Mouse (Mus musculus) forebrain, embryonic 16.5 days (tissue): Measurements from ENCODE around the gene Fkbp4. TPM values are rescaled to one million over a fixed set of nuclear protein-coding genes. Genes with fewer than 3 reads are reported as not detected.

Source experiments
- ATAC-seq: fragments of 200-750 bp; cut with Nextera tagmentation; 2 replicates; pipeline ENCODE4 v1.8.0; 2017; ENCODE audit warnings: mild to moderate bottlenecking, moderate library complexity
- H3K27ac ChIP-seq: fragments of 300-500 bp; sonication (generic); 2 replicates; pipeline ENCODE4 v1.5.1; 2014; ENCODE audit warnings: low read length, control low read depth
- H3K27me3 ChIP-seq: fragments of 300-500 bp; sonication (generic); replicated peaks from 2 replicates; pipeline ENCODE4 v1.6.1; 2014; ENCODE audit warnings: low read length; ENCODE audit not compliant: control insufficient read depth, insufficient read depth
- H3K36me3 ChIP-seq: fragments of 300-500 bp; sonication (generic); 2 replicates; pipeline ENCODE4 v1.6.1; 2014; ENCODE audit not compliant: control insufficient read depth, insufficient read depth
- H3K4me1 ChIP-seq: fragments of 300-500 bp; sonication (generic); replicated peaks from 2 replicates; pipeline ENCODE4 v1.6.1; 2014; ENCODE audit warnings: low read length; ENCODE audit not compliant: control insufficient read depth, insufficient read depth
- H3K4me2 ChIP-seq: fragments of 300-500 bp; sonication (generic); 2 replicates; pipeline ENCODE4 v1.6.1; 2014; ENCODE audit warnings: mild to moderate bottlenecking, low read length, control low read depth
- H3K4me3 ChIP-seq: fragments of 300-500 bp; sonication (generic); replicated peaks from 2 replicates; pipeline ENCODE4 v1.5.1; 2014; ENCODE audit warnings: mild to moderate bottlenecking, low read length, control low read depth
- H3K9ac ChIP-seq: fragments of 300-500 bp; sonication (generic); replicated peaks from 2 replicates; pipeline ENCODE4 v1.6.1; 2014; ENCODE audit warnings: low read depth, low read length, control low read depth
- H3K9me3 ChIP-seq: fragments of 300-500 bp; sonication (generic); 2 replicates; pipeline ENCODE4 v1.6.1; 2016; ENCODE audit warnings: low read length; ENCODE audit not compliant: control insufficient read depth
- WGBS: fragments of 180-500 bp; shearing (Covaris S2); extraction: QIAGEN DNeasy Blood & Tissue Kit; methylation state at CpG from one replicate; pipeline ENCODE4 v1.1.7; 2014; 5-methylcytosine and 5-hydroxymethylcytosine counted together
- polyA plus RNA-seq: library from polyadenylated mRNA; unstranded; fragments of >200 nt; fragmentation: Nextera tagmentation; extraction: Ambion mirVana; gene quantifications from 2 replicates; pipeline ENCODE4 v1.2.1, GENCODE M21; 2015

The Fkbp4 gene
- polyA plus RNA-seq, 1 experiment from 2014 or later: 428 TPM

- Histone ChIP-seq H3K9me3 (no peaks in the 10 kb centered on the region), H3K4me3 (peak overlapping the region; percentile 90), H3K27me3 (no peaks in the 10 kb centered on the region), H3K36me3 (peaks cover 18% of the 10 kb centered on the region), H3K9ac (peak overlapping the region; percentile 40), H3K4me2 (peak overlapping the region; percentile 66), H3K27ac (no peak overlapping the region), H3K4me1 (peaks cover 16% of the 10 kb centered on the region)
- ATAC-seq: peak; percentile 45; the same call in 1 of the 2 replicates
- WGBS: 30% methylated on average over 18 of the region's 18 CpGs
Measured at GRCm38 (mm10) chr6:128438871-128439341, 429 bp upstream of the Fkbp4 start.

GRCm38 (mm10) chr6:128437731-128438316, 653 bp downstream of the Fkbp4 start:
- Histone ChIP-seq H3K27ac (peak overlapping the region; percentile 90), H3K9me3 (no peaks in the 10 kb centered on the region), H3K4me2 (peak overlapping the region; percentile 66), H3K9ac (peak overlapping the region; percentile 94), H3K27me3 (no peaks in the 10 kb centered on the region), H3K36me3 (peaks cover 26% of the 10 kb centered on the region), H3K4me1 (peaks cover 16% of the 10 kb centered on the region), H3K4me3 (peak overlapping the region; percentile 90)
- under 1% methylated on average over 42 of the region's 52 CpGs for WGBS
- peak; percentile 76 for ATAC-seq

- peaks cover 19% of the 10 kb centered on the region for H3K4me1 ChIP-seq
- no peaks in the 10 kb centered on the region for H3K9me3 ChIP-seq
- no peaks in the 10 kb centered on the region for H3K27me3 ChIP-seq
- peak overlapping the region; percentile 66 for H3K4me2 ChIP-seq
- peak overlapping the region; percentile 90 for H3K4me3 ChIP-seq
- peaks cover 31% of the 10 kb centered on the region for H3K36me3 ChIP-seq
- peak overlapping the region; percentile 94 for H3K9ac ChIP-seq
- 3% methylated on average over 10 of the region's 10 CpGs for WGBS
- peak overlapping the region; percentile 90 for H3K27ac ChIP-seq
- no peak for ATAC-seq
Measured at GRCm38 (mm10) chr6:128437288-128437687, 1.2 kb downstream of the Fkbp4 start.

GRCm38 (mm10) chr6:128436356-128437005, 2.0 kb downstream of the Fkbp4 start:
- Histone ChIP-seq H3K9ac (no peak overlapping the region; the same call in 1 of the 2 replicates), H3K27me3 (no peaks in the 10 kb centered on the region), H3K4me3 (peak overlapping the region; percentile 90), H3K9me3 (no peaks in the 10 kb centered on the region), H3K27ac (no peak overlapping the region), H3K4me2 (peak overlapping the region; percentile 66), H3K4me1 (peaks cover 19% of the 10 kb centered on the region), H3K36me3 (peaks cover 39% of the 10 kb centered on the region)
- no peak for ATAC-seq
- 86% methylated on average over 8 of the region's 8 CpGs for WGBS

GRCm38 (mm10) chr6:128435474-128435873, 3.0 kb downstream of the Fkbp4 start:
- no peak overlapping the region for H3K4me3 ChIP-seq
- peaks cover 19% of the 10 kb centered on the region for H3K4me1 ChIP-seq
- no peaks in the 10 kb centered on the region for H3K27me3 ChIP-seq
- no peak overlapping the region for H3K9ac ChIP-seq
- no peak for ATAC-seq
- 68% methylated on average over 5 of the region's 5 CpGs for WGBS
- peaks cover 46% of the 10 kb centered on the region for H3K36me3 ChIP-seq
- no peak overlapping the region for H3K27ac ChIP-seq
- H3K9me3 ChIP-seq: no peaks in the 10 kb centered on the region
- no peak overlapping the region for H3K4me2 ChIP-seq

- Histone ChIP-seq H3K27ac (no peak overlapping the region), H3K4me1 (peaks cover 14% of the 10 kb centered on the region), H3K9ac (no peak overlapping the region), H3K27me3 (no peaks in the 10 kb centered on the region), H3K9me3 (no peaks in the 10 kb centered on the region), H3K4me3 (no peak overlapping the region), H3K4me2 (no peak overlapping the region), H3K36me3 (peaks cover 57% of the 10 kb centered on the region)
- no peak for ATAC-seq
- 91% methylated on average over 13 of the region's 13 CpGs for WGBS
Measured at GRCm38 (mm10) chr6:128433566-128433965, 4.9 kb downstream of the Fkbp4 start.

- H3K27ac ChIP-seq: no peak overlapping the region
- H3K4me3 ChIP-seq: no peak overlapping the region
- no peak overlapping the region for H3K9ac ChIP-seq
- H3K9me3 ChIP-seq: no peaks in the 10 kb centered on the region
- H3K36me3 ChIP-seq: peaks cover 57% of the 10 kb centered on the region
- no peaks in the 10 kb centered on the region for H3K27me3 ChIP-seq
- H3K4me2 ChIP-seq: no peak overlapping the region
- 67% methylated on average over 13 of the region's 13 CpGs for WGBS
- no peak for ATAC-seq
- H3K4me1 ChIP-seq: peaks cover 14% of the 10 kb centered on the region
Measured at GRCm38 (mm10) chr6:128432356-128432915, 6.0 kb downstream of the Fkbp4 start.

GRCm38 (mm10) chr6:128429826-128430225, 8.7 kb downstream of the Fkbp4 start:
- H3K4me2 ChIP-seq: no peak overlapping the region
- 94% methylated on average over 6 of the region's 6 CpGs for WGBS
- H3K9ac ChIP-seq: no peak overlapping the region
- H3K9me3 ChIP-seq: no peaks in the 10 kb centered on the region
- no peak overlapping the region for H3K27ac ChIP-seq
- no peak for ATAC-seq
- peaks cover 6% of the 10 kb centered on the region for H3K4me1 ChIP-seq
- H3K36me3 ChIP-seq: peaks cover 47% of the 10 kb centered on the region
- H3K4me3 ChIP-seq: no peak overlapping the region
- H3K27me3 ChIP-seq: no peaks in the 10 kb centered on the region

GRCm38 (mm10) chr6:128429300-128429699, 9.2 kb downstream of the Fkbp4 start:
- H3K27me3 ChIP-seq: no peaks in the 10 kb centered on the region
- H3K9me3 ChIP-seq: no peaks in the 10 kb centered on the region
- 89% methylated on average over 2 of the region's 2 CpGs for WGBS
- peaks cover 44% of the 10 kb centered on the region for H3K36me3 ChIP-seq
- no peak overlapping the region for H3K9ac ChIP-seq
- H3K4me3 ChIP-seq: no peak overlapping the region
- peaks cover 6% of the 10 kb centered on the region for H3K4me1 ChIP-seq
- H3K4me2 ChIP-seq: no peak overlapping the region
- no peak overlapping the region for H3K27ac ChIP-seq
- no peak for ATAC-seq
